Mouse (Mus musculus): Measurements from ENCODE around the gene Ccdc141.

- TF ChIP-seq POLR2AphosphoS2 (IDR thresholded peaks at IDR 0.05; ENCODE audit: insufficient read length, low read depth), result no peak
- TF ChIP-seq REST (IDR thresholded peaks at IDR 0.05; ENCODE audit: insufficient read depth, insufficient read length), result no peak
- no peak for TF ChIP-seq USF1 (IDR thresholded peaks at IDR 0.05; ENCODE audit: low read depth)
- TF ChIP-seq POLR2A (IDR thresholded peaks at IDR 0.05; ENCODE audit: insufficient read length, low read depth), result no peak
These were observed 208.4 kb downstream of the Ccdc141 start for GRCm38 (mm10) chr2:76962045-76962432.

All from myocyte (in vitro differentiated cells).